Mouse (Mus musculus) ES-E14 (cell line): ENCODE data around the gene Nsun4. TPM values are rescaled to one million over a fixed set of nuclear protein-coding genes. Genes with fewer than 3 reads are reported as not detected.

Experiments
- DNase-seq: peaks from one replicate; pipeline ENCODE4 v3.0.0-alpha.2; 2013; ENCODE audit warnings: low read depth, low spot score
- H3K27ac ChIP-seq: 2 replicates; pipeline ENCODE4 v1.5.1; 2012; ENCODE audit warnings: low read depth, mild to moderate bottlenecking, low read length, moderate library complexity, mixed read lengths; ENCODE audit not compliant: poor library complexity, insufficient read depth, severe bottlenecking
- H3K36me3 ChIP-seq: 2 replicates; pipeline ENCODE4 v1.6.1; 2012; ENCODE audit warnings: mild to moderate bottlenecking, low read length, moderate library complexity, mixed read lengths; ENCODE audit not compliant: control insufficient read depth, poor library complexity, insufficient read depth, severe bottlenecking
- H3K4me1 ChIP-seq, 2 experiments: fragments of 150-350 bp in 1 of 2; sonication (generic) in 1 of 2; 2 replicates each; pipeline ENCODE4 v1.6.1; 2012; ENCODE audit warnings: low read length in 2 of 2, mild to moderate bottlenecking in 1 of 2, mixed read lengths in 1 of 2; ENCODE audit not compliant: control insufficient read depth in 2 of 2, insufficient read depth in 2 of 2, poor library complexity in 1 of 2
- H3K4me3 ChIP-seq, 2 experiments: fragments of 150-350 bp in 1 of 2; sonication (generic) in 1 of 2; 2 replicates each; pipeline ENCODE4 v1.5.1; 2012; ENCODE audit warnings: low read length in 2 of 2, low read depth in 1 of 2, mild to moderate bottlenecking in 1 of 2, mixed read lengths in 1 of 2; ENCODE audit not compliant: insufficient read depth in 1 of 2, poor library complexity in 1 of 2, severe bottlenecking in 1 of 2
- H3K9ac ChIP-seq: 2 replicates; pipeline ENCODE4 v1.6.1; 2012; ENCODE audit warnings: low read depth, mild to moderate bottlenecking, low read length, mixed read lengths; ENCODE audit not compliant: poor library complexity, insufficient read depth, severe bottlenecking
- H3K9me3 ChIP-seq: fragments of 150-350 bp; sonication (generic); 2 replicates; pipeline ENCODE4 v1.6.1; 2012; ENCODE audit warnings: low read depth, mild to moderate bottlenecking, low read length; ENCODE audit not compliant: control insufficient read depth, insufficient read depth
- CHD2 ChIP-seq: IDR thresholded peaks from 2 replicates; pipeline ENCODE4 v1.6.1; 2014; ENCODE audit warnings: mild to moderate bottlenecking, low read depth, low read length, inconsistent platforms
- HCFC1 ChIP-seq: IDR thresholded peaks from 2 replicates; pipeline ENCODE4 v1.6.1; 2012; ENCODE audit warnings: low read length, inconsistent platforms, borderline replicate concordance; ENCODE audit not compliant: insufficient read depth
- MAFK ChIP-seq: IDR thresholded peaks from 2 replicates; pipeline ENCODE4 v1.6.1; 2014; ENCODE audit warnings: mild to moderate bottlenecking, low read depth, low read length, inconsistent platforms; ENCODE audit not compliant: insufficient read depth
- ZC3H11A ChIP-seq: IDR thresholded peaks from 2 replicates; pipeline ENCODE4 v1.6.1; 2012; ENCODE audit warnings: low read depth, mild to moderate bottlenecking, inconsistent platforms, low read length, borderline replicate concordance
- ZNF384 ChIP-seq: IDR thresholded peaks from 2 replicates; pipeline ENCODE4 v1.6.1; 2012; ENCODE audit warnings: low read depth, low read length, inconsistent platforms
- in situ Hi-C, 2 experiments: fragments of 600-800 bp; cut with MboI; formaldehyde crosslinking; loops; one replicate each; pipeline ENCODE4 v1.15.1; 2025; ENCODE audit warnings: low sequenced_read_pairs in 2 of 2, inconsistent platforms in 1 of 2; ENCODE audit not compliant: unreplicated experiment in 2 of 2
- total RNA-seq: library from RNA; depleted of rRNA; stranded (reverse); fragments of 300-350 nt; gene quantifications from 2 replicates; pipeline ENCODE4 v1.2.3, GENCODE M21; 2012

The Nsun4 gene
- total RNA-seq, 1 experiment = 24.8 TPM

DNA sequence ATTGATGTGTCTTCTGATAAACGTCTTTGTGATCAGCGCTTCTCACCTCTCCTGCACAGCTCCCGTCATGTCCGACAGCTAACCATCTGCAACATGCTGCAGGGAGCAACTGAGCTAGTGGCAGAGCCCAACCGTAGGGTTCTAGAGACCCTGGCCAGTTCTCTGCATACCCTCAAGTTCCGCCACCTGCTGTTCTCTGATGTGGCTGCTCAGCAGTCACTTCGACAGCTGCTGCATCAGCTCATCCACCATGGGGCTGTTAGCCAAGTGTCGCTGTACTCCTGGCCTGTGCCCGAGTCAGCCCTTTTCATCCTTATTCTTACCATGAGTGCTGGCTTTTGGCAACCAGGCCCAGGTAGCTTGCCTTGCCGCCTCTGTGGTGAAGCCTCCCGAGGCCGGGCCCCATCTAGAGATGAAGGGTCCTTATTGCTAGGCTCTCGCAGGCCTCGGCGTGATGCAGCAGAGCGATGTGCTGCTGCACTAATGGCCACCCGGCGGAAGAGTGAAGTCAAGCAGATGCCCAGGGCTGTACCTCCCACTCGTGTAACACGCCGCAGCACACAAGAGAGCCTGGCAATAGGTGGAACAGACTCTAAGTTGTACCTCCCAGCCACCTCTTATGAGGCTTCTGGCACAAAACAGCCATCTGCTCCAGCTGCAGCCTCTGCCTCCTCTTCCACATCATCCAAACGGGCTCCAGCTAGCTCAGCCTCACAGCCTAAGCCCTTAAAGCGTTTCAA lies 35.0 kb upstream of the Nsun4 start:
- in situ Hi-C loops = no loop called here
- H3K36me3 ChIP-seq = no peaks in the 10 kb centered on the region; the same call in 1 of the 2 replicates
- peak overlapping the region; percentile 4 to 22; a peak in 2 of 4 replicates for H3K4me3 ChIP-seq

DNA sequence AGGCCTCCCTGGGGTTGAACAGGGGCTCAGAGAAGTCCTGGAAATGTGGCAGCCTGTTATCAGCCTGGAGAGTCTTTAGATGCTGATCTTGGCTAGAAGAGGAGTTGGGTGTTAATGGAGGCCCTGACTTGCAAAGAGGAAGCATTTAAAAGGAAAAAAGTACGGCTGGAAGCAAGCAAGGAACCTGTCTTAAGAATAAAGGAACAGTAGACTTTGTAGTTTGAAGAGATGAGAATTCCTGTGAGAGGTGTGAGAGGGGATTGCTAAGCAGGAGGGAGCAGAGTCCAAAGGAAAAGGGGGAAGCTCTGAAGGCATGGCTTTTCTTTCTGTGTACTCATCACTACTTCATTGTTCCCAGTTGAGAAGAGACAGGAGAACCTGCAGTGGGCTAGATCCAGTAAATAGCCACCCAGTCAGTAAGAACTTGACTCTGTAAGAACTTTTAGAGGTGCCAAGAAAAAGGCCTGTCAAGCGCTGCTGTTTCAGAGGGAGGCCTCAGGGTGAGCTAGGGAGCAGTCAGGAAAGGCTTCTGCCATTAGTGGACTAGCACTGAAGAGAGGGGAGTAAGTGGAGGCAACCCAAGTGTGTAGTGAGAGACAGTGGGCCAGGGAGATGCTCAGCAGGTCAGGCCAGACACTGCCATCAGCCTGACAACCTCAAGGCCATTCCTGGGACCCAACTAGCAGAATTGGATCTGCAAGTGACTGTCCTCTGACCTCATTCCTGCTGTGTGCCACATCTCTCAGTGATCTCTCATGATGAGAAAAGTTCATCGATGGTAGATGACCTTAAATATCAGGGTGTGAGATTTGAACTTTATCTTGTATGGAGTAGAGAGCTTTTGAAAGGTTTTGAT lies 23.8 kb upstream of the Nsun4 start:
- H3K36me3 ChIP-seq = peaks cover 3% of the 10 kb centered on the region; the same call in 1 of the 2 replicates
- peaks cover 0 to 10% of the 10 kb centered on the region in 2 experiments; a peak in 3 of 4 replicates for H3K4me1 ChIP-seq
- TF ChIP-seq ZC3H11A = no peak
- TF ChIP-seq MAFK = no peak
- TF ChIP-seq CHD2 = no peak
- TF ChIP-seq HCFC1 = no peak
- TF ChIP-seq ZNF384 = no peak
- in situ Hi-C loops = no loop called here
- no peaks in the 10 kb centered on the region for H3K9me3 ChIP-seq
- no peak for DNase-seq
- no peak overlapping the region for H3K27ac ChIP-seq
- H3K4me3 ChIP-seq = peak overlapping the region; percentile 84 to 95; a peak in 2 of 4 replicates
- H3K9ac ChIP-seq = no peak overlapping the region

More for the DNA sequence above, 35.0 kb upstream of the Nsun4 start:
- no peaks in the 10 kb centered on the region for H3K9me3 ChIP-seq
- DNase-seq = no peak
- no peak overlapping the region for H3K27ac ChIP-seq
- H3K9ac ChIP-seq = no peak overlapping the region
- TF ChIP-seq ZNF384 (no peak), ZC3H11A (no peak), HCFC1 (no peak), CHD2 (no peak), MAFK (no peak)
- no peaks in the 10 kb centered on the region; a peak in 1 of 4 replicates for H3K4me1 ChIP-seq

GRCm38 (mm10) chr4:116076369-116077231 lies 22.9 kb upstream of the Nsun4 start:
- Histone ChIP-seq H3K4me3 (peak overlapping the region; percentile 84 to 95), H3K4me1 (peaks cover 0 to 10% of the 10 kb centered on the region in 2 experiments; a peak in 3 of 4 replicates), H3K9me3 (no peaks in the 10 kb centered on the region), H3K36me3 (peaks cover 3% of the 10 kb centered on the region; the same call in 1 of the 2 replicates), H3K9ac (peak overlapping the region; percentile 95), H3K27ac (no peak overlapping the region)
- in situ Hi-C loops = no loop called here
- no peak for DNase-seq
- no peak for TF ChIP-seq ZNF384
- TF ChIP-seq MAFK = no peak
- no peak for TF ChIP-seq HCFC1
- no peak for TF ChIP-seq ZC3H11A

DNA sequence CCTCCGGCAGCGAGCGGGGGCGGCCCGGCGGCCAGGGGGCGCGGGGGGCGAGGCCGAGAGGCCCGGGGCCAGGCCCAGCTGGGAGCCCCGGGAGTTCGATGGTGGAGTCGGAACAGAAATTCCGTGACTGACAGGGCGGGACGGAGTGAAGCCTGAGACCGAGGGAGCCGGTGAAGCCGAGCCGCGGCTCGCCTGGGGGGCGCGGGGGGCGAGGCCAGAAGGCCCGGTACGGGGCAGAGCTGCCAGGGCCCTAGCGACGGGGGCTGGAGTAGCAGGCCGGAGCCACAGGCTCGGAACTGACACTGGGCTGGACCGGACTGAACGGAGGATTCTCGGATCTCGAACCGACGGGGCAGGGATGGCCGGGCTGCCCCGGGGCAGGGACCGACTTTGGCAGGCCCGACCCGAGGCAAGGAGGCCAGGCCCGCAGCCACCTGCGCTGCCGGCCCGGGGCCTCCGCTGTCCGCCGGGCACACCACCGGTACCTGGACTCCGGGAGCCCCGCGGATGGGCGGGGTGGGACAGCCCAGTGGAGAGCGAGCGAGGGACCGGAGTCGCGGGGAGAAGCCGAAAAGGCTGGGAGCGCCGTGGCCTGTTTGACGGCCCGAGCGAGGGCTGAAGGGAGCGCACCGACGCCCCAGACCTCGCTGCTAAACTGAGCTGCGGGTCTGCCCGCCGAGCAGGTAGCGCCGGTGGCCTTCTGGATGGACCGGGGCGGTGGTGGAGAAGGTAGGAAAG lies 22.1 kb upstream of the Nsun4 start:
- H3K27ac ChIP-seq = peak overlapping the region; percentile 88
- H3K4me1 ChIP-seq = peaks cover 0 to 10% of the 10 kb centered on the region in 2 experiments; a peak in 3 of 4 replicates
- H3K36me3 ChIP-seq = no peaks in the 10 kb centered on the region; the same call in 1 of the 2 replicates
- TF ChIP-seq MAFK = no peak
- no peak for TF ChIP-seq ZC3H11A
- TF ChIP-seq ZNF384 = no peak
- no peak for TF ChIP-seq CHD2
- TF ChIP-seq HCFC1 = no peak
- no peaks in the 10 kb centered on the region for H3K9me3 ChIP-seq
- in situ Hi-C loops = no loop called here
- H3K4me3 ChIP-seq = peak overlapping the region; percentile 84 to 95
- no peak for DNase-seq
- H3K9ac ChIP-seq = peak overlapping the region; percentile 95
